Comparison of ENCODE assay signal across 21 mouse cellular contexts in genomic region chr15:7681011-7681410, GRCm38 (mm10).
DNase-seq lines count a peak whose midpoint lies in the region; ATAC-seq and TF ChIP-seq lines count a peak whose summit lies in the region.
"Had no signal": no experiment of that assay in that cellular context is flagged by ENCODE, and none has a peak within 500 bp of the region (broad histone marks: within the 10 kb centered on the region; RNA-seq: fewer than 3 reads in every experiment).

No protein-coding gene starts in this region.

- H3K79me2 ChIP-seq in heart, adult 2 months (replicated peaks; ENCODE audit: control insufficient read depth, insufficient read depth, low read length), result no peaks in the 10 kb centered on the region

- no peak overlapping the region for H3K9ac ChIP-seq in embryonic facial prominence, embryonic 14.5 days (ENCODE audit: low read depth, low read length)
- H3K9ac ChIP-seq in heart, adult 2 months (ENCODE audit: low read depth, low read length), result no peak overlapping the region
- no peak overlapping the region for H3K9ac ChIP-seq in limb, embryonic 14.5 days (ENCODE audit: low read depth, low read length, severe bottlenecking)

- no peaks in the 10 kb centered on the region for H3K9me3 ChIP-seq in embryonic facial prominence, embryonic 14.5 days (ENCODE audit: control insufficient read depth, low read length)
- no peaks in the 10 kb centered on the region for H3K9me3 ChIP-seq in embryonic facial prominence, embryonic 10.5 days
- H3K9me3 ChIP-seq in limb, embryonic 14.5 days (ENCODE audit: control insufficient read depth, low read length), result no peaks in the 10 kb centered on the region
- H3K9me3 ChIP-seq in limb, embryonic 10.5 days (replicated peaks), result no peaks in the 10 kb centered on the region
- H3K9me3 ChIP-seq: G1E had no signal

- peak; percentile 41; the same call in 1 of the 2 replicates for ATAC-seq in embryonic facial prominence, embryonic 14.5 days (ENCODE audit: low read depth)
- ATAC-seq in limb, embryonic 14.5 days (ENCODE audit: low FRiP score, low read depth), result no peak
- ATAC-seq: activated CD4-positive, CD25-positive, alpha-beta regulatory T cell, adult 4 months; CD4-positive, CD25-positive, alpha-beta regulatory T cell, adult 4 months; Patski had no signal

- no peak for TF ChIP-seq EP300 in heart, adult 2 months (IDR thresholded peaks at IDR 0.05; ENCODE audit: insufficient read depth, low read depth, low read length)

- no peaks in the 10 kb centered on the region for H3K4me1 ChIP-seq in embryonic facial prominence, embryonic 14.5 days (ENCODE audit: control insufficient read depth, insufficient read depth, low read length)
- H3K4me1 ChIP-seq in embryonic facial prominence, embryonic 10.5 days, result peaks cover 10% of the 10 kb centered on the region
- no peaks in the 10 kb centered on the region for H3K4me1 ChIP-seq in heart, adult 2 months (ENCODE audit: control insufficient read depth, insufficient read depth, low read length)
- no peaks in the 10 kb centered on the region; the same call in 1 of the 2 replicates for H3K4me1 ChIP-seq in limb, embryonic 14.5 days (ENCODE audit: control insufficient read depth, insufficient read depth, low read length)
- peaks cover 12% of the 10 kb centered on the region for H3K4me1 ChIP-seq in limb, embryonic 10.5 days

- H3K36me3 ChIP-seq in embryonic facial prominence, embryonic 14.5 days (ENCODE audit: control insufficient read depth, insufficient read depth, low read length), result no peaks in the 10 kb centered on the region
- H3K36me3 ChIP-seq in embryonic facial prominence, embryonic 10.5 days (replicated peaks), result no peaks in the 10 kb centered on the region
- no peaks in the 10 kb centered on the region for H3K36me3 ChIP-seq in heart, adult 2 months (ENCODE audit: control insufficient read depth, insufficient read depth, low read length)
- no peaks in the 10 kb centered on the region for H3K36me3 ChIP-seq in limb, embryonic 14.5 days (ENCODE audit: control insufficient read depth, insufficient read depth, low read length)
- no peaks in the 10 kb centered on the region for H3K36me3 ChIP-seq in limb, embryonic 10.5 days
- H3K36me3 ChIP-seq: G1E had no signal

- DNase-seq in embryonic facial prominence, embryonic 14.5 days (ENCODE audit: low spot score), result peak; percentile 62
- no peak for DNase-seq in embryonic facial prominence, embryonic 10.5 days (ENCODE audit: low spot score)
- peak; percentile 70 for DNase-seq in heart, adult 11 months
- DNase-seq in heart, adult 2 months, result no peak
- DNase-seq in limb, embryonic 14.5 days (ENCODE audit: low spot score), result peak; percentile 12
- DNase-seq in limb, embryonic 10.5 days (ENCODE audit: low spot score), result no peak
- DNase-seq: adrenal gland, adult 2 months; adrenal gland, adult 8-10 months; adrenal gland, postnatal 10 days; adrenal gland, postnatal 14 days; adrenal gland, postnatal 25 days; adrenal gland, postnatal 36 days; B cell, adult 2 months; cerebellum, adult 11 months; cerebellum, adult 11-12 months; cerebellum, adult 18-20 months had no signal

- no peak overlapping the region for H3K27ac ChIP-seq in embryonic facial prominence, embryonic 14.5 days (replicated peaks; ENCODE audit: low read depth, low read length)
- no peak overlapping the region for H3K27ac ChIP-seq in embryonic facial prominence, embryonic 10.5 days (replicated peaks)
- no peak overlapping the region for H3K27ac ChIP-seq in heart, adult 2 months
- no peak overlapping the region for H3K27ac ChIP-seq in limb, embryonic 14.5 days (replicated peaks; ENCODE audit: low read depth, low read length)
- H3K27ac ChIP-seq in limb, embryonic 10.5 days, result no peak overlapping the region

- H3K4me2 ChIP-seq in embryonic facial prominence, embryonic 14.5 days (ENCODE audit: low read depth, low read length), result no peak overlapping the region
- H3K4me2 ChIP-seq in limb, embryonic 14.5 days (replicated peaks; ENCODE audit: low read depth, low read length, severe bottlenecking), result no peak overlapping the region

- intact Hi-C loops in heart, adult 2 months (cut with DNase I), result no loop called here

- no peak overlapping the region for H3K4me3 ChIP-seq in embryonic facial prominence, embryonic 14.5 days (ENCODE audit: low read depth, low read length)
- no peak overlapping the region for H3K4me3 ChIP-seq in embryonic facial prominence, embryonic 10.5 days
- no peak overlapping the region for H3K4me3 ChIP-seq in heart, adult 2 months
- no peak overlapping the region for H3K4me3 ChIP-seq in limb, embryonic 14.5 days (replicated peaks; ENCODE audit: low read length)
- H3K4me3 ChIP-seq in limb, embryonic 10.5 days, result no peak overlapping the region

- TF ChIP-seq POLR2A in heart, adult 2 months (IDR thresholded peaks at IDR 0.05; ENCODE audit: insufficient read depth, low read depth, low read length), result no peak
- TF ChIP-seq POLR2A in limb, embryonic 14.5 days (IDR thresholded peaks at IDR 0.05; ENCODE audit: borderline replicate concordance, extremely low read depth, insufficient read depth, insufficient read length), result no peak

- H3K27me3 ChIP-seq in embryonic facial prominence, embryonic 14.5 days (replicated peaks; ENCODE audit: control insufficient read depth, insufficient read depth, low read length), result no peaks in the 10 kb centered on the region
- H3K27me3 ChIP-seq in embryonic facial prominence, embryonic 10.5 days (replicated peaks; ENCODE audit: low read depth, poor library complexity, severe bottlenecking), result no peaks in the 10 kb centered on the region
- H3K27me3 ChIP-seq in heart, adult 2 months (ENCODE audit: control insufficient read depth, insufficient read depth, low read length), result no peaks in the 10 kb centered on the region
- no peaks in the 10 kb centered on the region for H3K27me3 ChIP-seq in limb, embryonic 14.5 days (ENCODE audit: control insufficient read depth, insufficient read depth, low read length)
- no peaks in the 10 kb centered on the region for H3K27me3 ChIP-seq in limb, embryonic 10.5 days (ENCODE audit: low read depth, poor library complexity, severe bottlenecking)
- H3K27me3 ChIP-seq: CH12.LX, Patski had no signal

- TF ChIP-seq CTCF in heart, adult 2 months (IDR thresholded peaks at IDR 0.05), result no peak

- WGBS in embryonic facial prominence, embryonic 14.5 days, result 52% methylated on average over 4 of the region's 4 CpGs
- 80% methylated on average over 4 of the region's 4 CpGs for WGBS in embryonic facial prominence, embryonic 10.5 days
- whole genome bisulfite sequencing in heart, adult 2 months, result 78% methylated on average over 4 of the region's 4 CpGs
- 55% methylated on average over 4 of the region's 4 CpGs for WGBS in limb, embryonic 14.5 days
- WGBS in limb, embryonic 10.5 days, result 80% methylated on average over 4 of the region's 4 CpGs

Comparison
In these comparisons a context has a peak if more than half of its experiments do, and no peak if none do; other contexts are left out.
1. DNase-seq: peak in embryonic facial prominence, embryonic 14.5 days (single experiment), heart, adult 11 months (single experiment) and limb, embryonic 14.5 days (single experiment); none in embryonic facial prominence, embryonic 10.5 days (single experiment), heart, adult 2 months (0 of 2) and limb, embryonic 10.5 days (single experiment).